Mouse (Mus musculus) megakaryocyte, embryonic 14.5 days (primary cell): ENCODE results near the gene Klk11. TPM values are rescaled to one million over a fixed set of nuclear protein-coding genes. Genes with fewer than 3 reads are reported as not detected.
A peak's percentile ranks its signal among the peaks of the same experiment; 100 is the strongest.

Experiments used
- H3K27me3 ChIP-seq: replicated peaks from 2 replicates; pipeline ENCODE3; 2012; ENCODE audit warnings: inconsistent platforms
- H3K36me3 ChIP-seq: replicated peaks from 2 replicates; pipeline ENCODE3; 2012; ENCODE audit warnings: low read length, inconsistent platforms, mixed read lengths
- H3K4me1 ChIP-seq: 2 replicates; pipeline ENCODE4 v1.6.1; 2012; ENCODE audit warnings: inconsistent platforms
- H3K4me3 ChIP-seq: replicated peaks from 2 replicates; pipeline ENCODE3; 2012; ENCODE audit warnings: moderate library complexity, mild to moderate bottlenecking, inconsistent platforms
- H3K9me3 ChIP-seq: 2 replicates; pipeline ENCODE4 v1.6.1; 2012; ENCODE audit warnings: inconsistent platforms
- FLI1 ChIP-seq: IDR thresholded peaks from 2 replicates; pipeline ENCODE4 v1.6.1; 2012; ENCODE audit warnings: low read length, inconsistent platforms, mixed read lengths
- GATA1 ChIP-seq: IDR thresholded peaks from 3 replicates; pipeline ENCODE4 v1.6.1; 2012; ENCODE audit warnings: mixed read lengths, low read length, inconsistent platforms, borderline replicate concordance
- polyA plus RNA-seq: library from polyadenylated mRNA; stranded (reverse); fragments of >175 nt; gene quantifications from 2 replicates; pipeline ENCODE4 v1.2.3, GENCODE M21; 2012; ENCODE audit warnings: low replicate concordance; ENCODE audit not compliant: insufficient read depth

Gene Klk11
- polyA plus RNA-seq, 1 experiment = not detected

GRCm38 (mm10) chr7:43788096-43788495, 13.7 kb downstream of the Klk11 start:
- H3K9me3 ChIP-seq = peaks cover 7% of the 10 kb centered on the region
- H3K4me1 ChIP-seq = peaks cover 4% of the 10 kb centered on the region; the same call in 1 of the 2 replicates
- no peaks in the 10 kb centered on the region for H3K36me3 ChIP-seq
- no peak for TF ChIP-seq FLI1
- TF ChIP-seq GATA1 = no peak
- peaks cover 28% of the 10 kb centered on the region for H3K27me3 ChIP-seq
- H3K4me3 ChIP-seq = no peak overlapping the region

GRCm38 (mm10) chr7:43789295-43789694, 14.9 kb downstream of the Klk11 start:
- peaks cover 19% of the 10 kb centered on the region for H3K27me3 ChIP-seq
- H3K36me3 ChIP-seq = no peaks in the 10 kb centered on the region
- no peak overlapping the region for H3K4me3 ChIP-seq
- TF ChIP-seq GATA1 = no peak
- TF ChIP-seq FLI1 = no peak
- no peaks in the 10 kb centered on the region for H3K4me1 ChIP-seq
- peaks cover 7% of the 10 kb centered on the region for H3K9me3 ChIP-seq

- TF ChIP-seq FLI1 (no peak), GATA1 (no peak)
- H3K27me3 ChIP-seq = peaks cover 32% of the 10 kb centered on the region
- peaks cover 5% of the 10 kb centered on the region for H3K9me3 ChIP-seq
- no peak within 1 kb of the TSS for H3K4me3 ChIP-seq
- H3K4me1 ChIP-seq = peaks cover 3% of the 10 kb centered on the region
- no peaks in the 10 kb centered on the region for H3K36me3 ChIP-seq
These were observed 17.2 kb downstream of the Klk11 start, which contains the start of gene Klk9 for GRCm38 (mm10) chr7:43791591-43791990. Gene Klk9 (plus strand): TSS chr7:43791891.

GRCm38 (mm10) chr7:43796355-43796754, 22.0 kb downstream of the Klk11 start:
- no peaks in the 10 kb centered on the region for H3K36me3 ChIP-seq
- TF ChIP-seq FLI1 = no peak
- TF ChIP-seq GATA1 = no peak
- H3K4me3 ChIP-seq = no peak overlapping the region
- peaks cover 52% of the 10 kb centered on the region for H3K27me3 ChIP-seq
- H3K4me1 ChIP-seq = peaks cover 26% of the 10 kb centered on the region
- no peaks in the 10 kb centered on the region for H3K9me3 ChIP-seq

- peaks cover 50% of the 10 kb centered on the region for H3K27me3 ChIP-seq
- peak within 1 kb of the TSS; percentile 89 for H3K4me3 ChIP-seq
- peaks cover 26% of the 10 kb centered on the region for H3K4me1 ChIP-seq
These were observed 22.9 kb downstream of the Klk11 start, which contains the start of gene Klk8 for GRCm38 (mm10) chr7:43797333-43797769. Gene Klk8 (plus strand): TSS chr7:43797577.

GRCm38 (mm10) chr7:43797844-43798462, 23.5 kb downstream of the Klk11 start:
- TF ChIP-seq GATA1 (no peak), FLI1 (no peak)
- Histone ChIP-seq H3K27me3 (peaks cover 50% of the 10 kb centered on the region), H3K9me3 (no peaks in the 10 kb centered on the region), H3K4me1 (peaks cover 26% of the 10 kb centered on the region), H3K4me3 (peak overlapping the region; percentile 89), H3K36me3 (no peaks in the 10 kb centered on the region)

More at GRCm38 (mm10) chr7:43797333-43797769, 22.9 kb downstream of the Klk11 start, which contains the start of gene Klk8:
- Histone ChIP-seq H3K36me3 (no peaks in the 10 kb centered on the region), H3K9me3 (no peaks in the 10 kb centered on the region)
- TF ChIP-seq FLI1 (no peak), GATA1 (no peak)

- no peaks in the 10 kb centered on the region for H3K9me3 ChIP-seq
- no peaks in the 10 kb centered on the region for H3K36me3 ChIP-seq
- peaks cover 26% of the 10 kb centered on the region for H3K4me1 ChIP-seq
- peaks cover 42% of the 10 kb centered on the region for H3K27me3 ChIP-seq
- no peak overlapping the region for H3K4me3 ChIP-seq
- TF ChIP-seq FLI1 = no peak
- TF ChIP-seq GATA1 = no peak
These were observed 25.5 kb downstream of the Klk11 start for GRCm38 (mm10) chr7:43799876-43800275.

- H3K4me1 ChIP-seq = no peaks in the 10 kb centered on the region
- TF ChIP-seq GATA1 = no peak
- TF ChIP-seq FLI1 = no peak
- H3K36me3 ChIP-seq = no peaks in the 10 kb centered on the region
- H3K4me3 ChIP-seq = no peak within 1 kb of the TSS
- H3K9me3 ChIP-seq = no peaks in the 10 kb centered on the region
- peaks cover 11% of the 10 kb centered on the region for H3K27me3 ChIP-seq
These were observed 36.6 kb downstream of the Klk11 start, which contains the start of gene Klk7 for GRCm38 (mm10) chr7:43810994-43811393. Gene Klk7 (plus strand): TSS chr7:43811294.

GRCm38 (mm10) chr7:43815211-43815610, 40.8 kb downstream of the Klk11 start:
- peaks cover 11% of the 10 kb centered on the region for H3K27me3 ChIP-seq
- H3K4me1 ChIP-seq = no peaks in the 10 kb centered on the region
- H3K36me3 ChIP-seq = no peaks in the 10 kb centered on the region
- H3K9me3 ChIP-seq = no peaks in the 10 kb centered on the region
- TF ChIP-seq GATA1 (no peak), FLI1 (no peak)
- H3K4me3 ChIP-seq = no peak overlapping the region

- Histone ChIP-seq H3K9me3 (no peaks in the 10 kb centered on the region), H3K27me3 (peaks cover 11% of the 10 kb centered on the region), H3K4me1 (no peaks in the 10 kb centered on the region), H3K36me3 (no peaks in the 10 kb centered on the region), H3K4me3 (no peak overlapping the region)
- TF ChIP-seq FLI1 (no peak), GATA1 (no peak)
These were observed 42.3 kb downstream of the Klk11 start for GRCm38 (mm10) chr7:43816746-43817145.

- Histone ChIP-seq H3K27me3 (peaks cover 2% of the 10 kb centered on the region), H3K4me1 (no peaks in the 10 kb centered on the region), H3K9me3 (no peaks in the 10 kb centered on the region), H3K4me3 (no peak overlapping the region), H3K36me3 (no peaks in the 10 kb centered on the region)
- TF ChIP-seq GATA1 (no peak), FLI1 (no peak)
These were observed 47.2 kb downstream of the Klk11 start for GRCm38 (mm10) chr7:43821581-43821980.
